Mouse (Mus musculus) midbrain, embryonic 11.5 days (tissue): ENCODE measurements around the gene 1700003H04Rik. TPM values are rescaled to one million over a fixed set of nuclear protein-coding genes. Genes with fewer than 3 reads are reported as not detected.
A peak's percentile ranks its signal among the peaks of the same experiment; 100 is the strongest.

Experiments used
- ATAC-seq: fragments of 200-750 bp; cut with Nextera tagmentation; 2 replicates; pipeline ENCODE4 v1.8.0; 2017; ENCODE audit warnings: moderate TSS enrichment, moderate library complexity; ENCODE audit not compliant: low FRiP score
- DNase-seq: peaks from one replicate; pipeline ENCODE4 v3.0.0; 2015; ENCODE audit warnings: low spot score; ENCODE audit errors: missing footprints
- H3K27ac ChIP-seq: fragments of 300-500 bp; sonication (generic); 2 replicates; pipeline ENCODE4 v1.5.1; 2014; ENCODE audit warnings: low read depth, low read length
- H3K27me3 ChIP-seq: fragments of 300-500 bp; sonication (generic); 2 replicates; pipeline ENCODE4 v1.6.1; 2014; ENCODE audit warnings: mild to moderate bottlenecking, low read length, moderate library complexity, mixed read lengths; ENCODE audit not compliant: control insufficient read depth, insufficient read depth
- H3K36me3 ChIP-seq: fragments of 300-500 bp; sonication (generic); 2 replicates; pipeline ENCODE4 v1.6.1; 2014; ENCODE audit warnings: mild to moderate bottlenecking, low read length, moderate library complexity, mixed read lengths; ENCODE audit not compliant: control insufficient read depth, insufficient read depth
- H3K4me1 ChIP-seq: fragments of 300-500 bp; sonication (generic); 2 replicates; pipeline ENCODE4 v1.6.1; 2014; ENCODE audit warnings: low read length; ENCODE audit not compliant: control insufficient read depth, insufficient read depth
- H3K4me2 ChIP-seq: fragments of 300-500 bp; sonication (generic); 2 replicates; pipeline ENCODE4 v1.6.1; 2014; ENCODE audit warnings: mild to moderate bottlenecking, moderate library complexity
- H3K4me3 ChIP-seq: fragments of 300-500 bp; sonication (generic); 2 replicates; pipeline ENCODE4 v1.5.1; 2014; ENCODE audit warnings: low read depth, low read length
- H3K9ac ChIP-seq: fragments of 300-500 bp; sonication (generic); 2 replicates; pipeline ENCODE4 v1.6.1; 2014; ENCODE audit warnings: low read length
- H3K9me3 ChIP-seq: fragments of 300-500 bp; sonication (generic); 2 replicates; pipeline ENCODE4 v1.6.1; 2016; ENCODE audit warnings: low read length; ENCODE audit not compliant: control insufficient read depth
- WGBS: fragments of 180-500 bp; shearing (Covaris S2); extraction: QIAGEN DNeasy Blood & Tissue Kit; methylation state at CpG from one replicate; pipeline ENCODE4 v1.1.7; 2014; 5-methylcytosine and 5-hydroxymethylcytosine counted together
- polyA plus RNA-seq: library from polyadenylated mRNA; unstranded; fragments of >200 nt; fragmentation: Nextera tagmentation; extraction: Ambion mirVana; gene quantifications from 2 replicates; pipeline ENCODE4 v1.2.1, GENCODE M21; 2014

1700003H04Rik gene
- not detected in 2 replicates for polyA plus RNA-seq

GRCm38 (mm10) chr3:124581001-124581400 lies at the start of gene 1700003H04Rik:
1700003H04Rik (minus strand) TSS chr3:124581101.
- H3K27ac ChIP-seq = no peak within 1 kb of the TSS
- ATAC-seq = no peak

GRCm38 (mm10) chr3:124623031-124623430 lies 42.1 kb upstream of the 1700003H04Rik start:
- H3K4me1 ChIP-seq = no peaks in the 10 kb centered on the region
- 53% methylated on average over 3 of the region's 3 CpGs for WGBS
- H3K4me3 ChIP-seq = no peak overlapping the region
- no peak overlapping the region for H3K27ac ChIP-seq
- H3K9me3 ChIP-seq = no peaks in the 10 kb centered on the region
- ATAC-seq (no peak), DNase-seq (no peak)
- H3K27me3 ChIP-seq = no peaks in the 10 kb centered on the region
- H3K4me2 ChIP-seq = no peak overlapping the region
- H3K9ac ChIP-seq = no peak overlapping the region
- no peaks in the 10 kb centered on the region for H3K36me3 ChIP-seq

More at GRCm38 (mm10) chr3:124581001-124581400, at the start of gene 1700003H04Rik:
- H3K36me3 ChIP-seq = no peaks in the 10 kb centered on the region
- H3K4me1 ChIP-seq = no peaks in the 10 kb centered on the region
- no peaks in the 10 kb centered on the region for H3K27me3 ChIP-seq
- no peaks in the 10 kb centered on the region for H3K9me3 ChIP-seq
- H3K4me3 ChIP-seq = no peak within 1 kb of the TSS
- DNase-seq = no peak
- no peak within 1 kb of the TSS for H3K9ac ChIP-seq
- no peak within 1 kb of the TSS for H3K4me2 ChIP-seq

- DNase-seq = no peak
- 85% methylated on average over 1 of the region's 1 CpGs for WGBS
- Histone ChIP-seq H3K4me3 (no peak overlapping the region), H3K36me3 (no peaks in the 10 kb centered on the region), H3K4me1 (no peaks in the 10 kb centered on the region), H3K9ac (no peak overlapping the region), H3K27ac (no peak overlapping the region), H3K27me3 (no peaks in the 10 kb centered on the region), H3K4me2 (no peak overlapping the region), H3K9me3 (no peaks in the 10 kb centered on the region)
- ATAC-seq = no peak
Observed at GRCm38 (mm10) chr3:124613287-124613686, 32.4 kb upstream of the 1700003H04Rik start.

GRCm38 (mm10) chr3:124609956-124610355 lies 29.1 kb upstream of the 1700003H04Rik start:
- H3K27ac ChIP-seq = no peak overlapping the region
- H3K27me3 ChIP-seq = no peaks in the 10 kb centered on the region
- H3K9ac ChIP-seq = no peak overlapping the region
- no peak overlapping the region for H3K4me2 ChIP-seq
- H3K9me3 ChIP-seq = no peaks in the 10 kb centered on the region
- no peak overlapping the region for H3K4me3 ChIP-seq
- DNase-seq = no peak
- no peaks in the 10 kb centered on the region for H3K4me1 ChIP-seq
- no peaks in the 10 kb centered on the region for H3K36me3 ChIP-seq
- ATAC-seq = no peak

GRCm38 (mm10) chr3:124606021-124606517 lies 25.2 kb upstream of the 1700003H04Rik start:
- H3K4me1 ChIP-seq = no peaks in the 10 kb centered on the region
- H3K27ac ChIP-seq = no peak overlapping the region
- H3K9me3 ChIP-seq = no peaks in the 10 kb centered on the region
- no peak overlapping the region for H3K9ac ChIP-seq
- H3K4me3 ChIP-seq = no peak overlapping the region
- no peaks in the 10 kb centered on the region for H3K36me3 ChIP-seq
- DNase-seq = peak; percentile 37
- no peak for ATAC-seq
- H3K27me3 ChIP-seq = no peaks in the 10 kb centered on the region
- H3K4me2 ChIP-seq = no peak overlapping the region

GRCm38 (mm10) chr3:124605518-124605917 lies 24.6 kb upstream of the 1700003H04Rik start:
- Histone ChIP-seq H3K4me2 (no peak overlapping the region), H3K4me1 (no peaks in the 10 kb centered on the region), H3K9ac (no peak overlapping the region), H3K27ac (no peak overlapping the region), H3K4me3 (no peak overlapping the region), H3K27me3 (no peaks in the 10 kb centered on the region), H3K9me3 (no peaks in the 10 kb centered on the region), H3K36me3 (no peaks in the 10 kb centered on the region)
- ATAC-seq = no peak
- WGBS = 91% methylated on average over 1 of the region's 1 CpGs
- no peak for DNase-seq

GRCm38 (mm10) chr3:124597789-124598188 lies 16.9 kb upstream of the 1700003H04Rik start:
- Histone ChIP-seq H3K27me3 (no peaks in the 10 kb centered on the region), H3K4me2 (no peak overlapping the region), H3K9ac (no peak overlapping the region), H3K4me1 (no peaks in the 10 kb centered on the region), H3K27ac (no peak overlapping the region), H3K9me3 (no peaks in the 10 kb centered on the region), H3K36me3 (no peaks in the 10 kb centered on the region), H3K4me3 (no peak overlapping the region)
- no peak for ATAC-seq
- DNase-seq = no peak

- H3K4me1 ChIP-seq = no peaks in the 10 kb centered on the region
- H3K9ac ChIP-seq = no peak overlapping the region
- H3K27me3 ChIP-seq = no peaks in the 10 kb centered on the region
- peak; percentile 85 for DNase-seq
- H3K27ac ChIP-seq = no peak overlapping the region
- H3K9me3 ChIP-seq = no peaks in the 10 kb centered on the region
- no peak overlapping the region for H3K4me2 ChIP-seq
- peak; percentile 35; the same call in 1 of the 2 replicates for ATAC-seq
- WGBS = 25% methylated on average over 3 of the region's 3 CpGs
- no peaks in the 10 kb centered on the region for H3K36me3 ChIP-seq
- H3K4me3 ChIP-seq = no peak overlapping the region
Observed at GRCm38 (mm10) chr3:124587534-124587933, 6.6 kb upstream of the 1700003H04Rik start.

- H3K9me3 ChIP-seq = no peaks in the 10 kb centered on the region
- no peaks in the 10 kb centered on the region for H3K36me3 ChIP-seq
- no peak for DNase-seq
- no peaks in the 10 kb centered on the region for H3K4me1 ChIP-seq
- no peak overlapping the region for H3K4me2 ChIP-seq
- no peaks in the 10 kb centered on the region for H3K27me3 ChIP-seq
- H3K27ac ChIP-seq = no peak overlapping the region
- no peak overlapping the region for H3K9ac ChIP-seq
- WGBS = 80% methylated on average over 2 of the region's 2 CpGs
- ATAC-seq = no peak
- H3K4me3 ChIP-seq = no peak overlapping the region
Observed at GRCm38 (mm10) chr3:124585761-124586160, 4.9 kb upstream of the 1700003H04Rik start.

GRCm38 (mm10) chr3:124557317-124557716 lies 23.6 kb downstream of the 1700003H04Rik start:
- H3K4me3 ChIP-seq = no peak overlapping the region
- no peaks in the 10 kb centered on the region for H3K9me3 ChIP-seq
- no peak overlapping the region for H3K27ac ChIP-seq
- H3K4me1 ChIP-seq = no peaks in the 10 kb centered on the region
- WGBS = 94% methylated on average over 2 of the region's 2 CpGs
- no peaks in the 10 kb centered on the region for H3K36me3 ChIP-seq
- no peak overlapping the region for H3K4me2 ChIP-seq
- no peak for DNase-seq
- no peak for ATAC-seq
- no peaks in the 10 kb centered on the region for H3K27me3 ChIP-seq
- no peak overlapping the region for H3K9ac ChIP-seq
